Mouse (Mus musculus) heart, embryonic 10.5 days (tissue): Measurements from ENCODE around the gene Klhdc10. TPM values are rescaled to one million over a fixed set of nuclear protein-coding genes. Genes with fewer than 3 reads are reported as not detected.

Source experiments
- DNase-seq: peaks from one replicate; pipeline ENCODE4 v3.0.0-alpha.2; 2017; ENCODE audit warnings: low spot score
- H3K27ac ChIP-seq: fragments of 300-500 bp; sonication (generic); 2 replicates; pipeline ENCODE4 v1.5.1; 2016; ENCODE audit warnings: mild to moderate bottlenecking
- H3K27me3 ChIP-seq: fragments of 300-500 bp; sonication (generic); 2 replicates; pipeline ENCODE4 v1.6.1; 2016; ENCODE audit warnings: mild to moderate bottlenecking; ENCODE audit not compliant: poor library complexity, insufficient read depth, severe bottlenecking
- H3K36me3 ChIP-seq: fragments of 300-500 bp; sonication (generic); 2 replicates; pipeline ENCODE4 v1.6.1; 2016; ENCODE audit warnings: mild to moderate bottlenecking, moderate library complexity
- H3K4me1 ChIP-seq: fragments of 300-500 bp; sonication (generic); 2 replicates; pipeline ENCODE4 v1.6.1; 2016; ENCODE audit warnings: mild to moderate bottlenecking
- H3K4me3 ChIP-seq: fragments of 300-500 bp; sonication (generic); 2 replicates; pipeline ENCODE4 v1.5.1; 2016; ENCODE audit warnings: mild to moderate bottlenecking, moderate library complexity
- H3K9me3 ChIP-seq: fragments of 300-500 bp; sonication (generic); 2 replicates; pipeline ENCODE4 v1.6.1; 2016; ENCODE audit warnings: mild to moderate bottlenecking, moderate library complexity
- WGBS: fragments of 180-500 bp; shearing (Covaris S2); methylation state at CpG from one replicate; pipeline ENCODE4 v1.1.7; 2016; 5-methylcytosine and 5-hydroxymethylcytosine counted together
- polyA plus RNA-seq: library from polyadenylated mRNA; unstranded; fragments of >200 nt; fragmentation: Nextera tagmentation; extraction: Ambion mirVana; gene quantifications from 2 replicates; pipeline ENCODE4 v1.2.1, GENCODE M21; 2016

The Klhdc10 gene
- polyA plus RNA-seq, 1 experiment from 2014 or later: 33.8 TPM

DNA sequence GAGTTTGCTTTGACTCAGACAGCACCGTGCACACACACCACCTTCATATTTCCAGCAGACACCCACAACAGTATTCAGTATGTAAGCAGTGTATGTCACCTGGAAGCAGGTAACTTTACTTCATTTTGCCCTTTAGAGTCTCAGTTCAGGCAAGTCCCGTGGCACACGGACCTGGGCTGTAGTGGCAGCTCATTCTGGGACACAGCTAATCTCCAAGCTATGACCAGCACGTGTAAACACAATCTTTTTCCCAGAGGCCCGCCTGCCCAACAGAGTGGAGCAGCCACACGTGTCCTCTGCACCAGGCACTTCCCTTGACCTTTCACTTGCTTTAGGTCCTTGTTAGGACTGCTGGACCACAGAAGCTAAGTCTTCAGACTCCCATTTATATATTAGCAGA lies 84.8 kb downstream of the Klhdc10 start:
- no peaks in the 10 kb centered on the region for H3K9me3 ChIP-seq
- H3K27ac ChIP-seq: no peak overlapping the region
- H3K4me1 ChIP-seq: no peaks in the 10 kb centered on the region
- no peak for DNase-seq
- H3K27me3 ChIP-seq: no peaks in the 10 kb centered on the region
- WGBS: 92% methylated on average over 6 of the region's 6 CpGs
- H3K36me3 ChIP-seq: peaks cover 98% of the 10 kb centered on the region
- H3K4me3 ChIP-seq: no peak overlapping the region

DNA sequence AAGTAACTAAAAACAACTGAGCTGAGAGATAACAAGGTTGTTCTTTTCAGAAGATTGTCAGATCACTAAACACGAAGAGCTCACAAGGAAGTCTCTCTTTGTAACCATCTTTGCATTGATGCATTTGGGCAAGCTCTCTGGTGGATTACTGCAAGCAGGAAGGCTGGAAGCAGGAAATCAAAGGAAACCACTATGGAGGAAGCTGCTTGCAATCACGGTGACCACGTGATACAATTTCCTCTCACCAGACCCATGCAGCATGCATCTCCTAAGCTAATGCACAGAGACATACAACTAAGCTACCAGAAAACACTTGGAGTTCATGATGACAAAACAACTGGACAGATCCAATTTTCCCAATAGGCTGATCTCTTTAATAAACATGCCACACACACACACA lies 97.4 kb downstream of the Klhdc10 start:
- H3K27me3 ChIP-seq: no peaks in the 10 kb centered on the region
- peaks cover 7% of the 10 kb centered on the region for H3K4me1 ChIP-seq
- H3K9me3 ChIP-seq: no peaks in the 10 kb centered on the region
- DNase-seq: no peak
- no peak overlapping the region for H3K27ac ChIP-seq
- peaks cover 76% of the 10 kb centered on the region for H3K36me3 ChIP-seq
- H3K4me3 ChIP-seq: no peak overlapping the region
- WGBS: 69% methylated on average over 3 of the region's 3 CpGs

Other genes starting within 250 kb of the Klhdc10 start
- gene Ube2h, start 97.3 kb upstream of the Klhdc10 start, polyA plus RNA-seq: 49.6 and 51.7 TPM in 2 replicates
- gene Zc3hc1, start 10.8 kb upstream of the Klhdc10 start, polyA plus RNA-seq: 55.6 and 71.2 TPM in 2 replicates
- gene Tmem209, start 107.9 kb downstream of the Klhdc10 start, polyA plus RNA-seq: 38.2 and 41.1 TPM in 2 replicates
- gene Ssmem1, start 108.0 kb downstream of the Klhdc10 start, polyA plus RNA-seq: 0.16 TPM in 1 of 2 replicates, not detected in the other
- gene Cpa2, start 139.7 kb downstream of the Klhdc10 start, polyA plus RNA-seq: 17.8 and 29.1 TPM in 2 replicates
- 1.2 and 1.7 TPM in 2 replicates for gene Cpa4, start 166.5 kb downstream of the Klhdc10 start, polyA plus RNA-seq
- 0.97 and 2.1 TPM in 2 replicates for gene Cpa5, start 209.1 kb downstream of the Klhdc10 start, polyA plus RNA-seq
- gene Cpa1, start 237.3 kb downstream of the Klhdc10 start, polyA plus RNA-seq: 3.9 and 4.3 TPM in 2 replicates